Mouse (Mus musculus) erythroblast, adult 5-6 weeks (primary cell): ENCODE results near the gene Tfam. TPM values are rescaled to one million over a fixed set of nuclear protein-coding genes. Genes with fewer than 3 reads are reported as not detected.

Source experiments
- ATAC-seq: replicated peaks from 2 replicates; pipeline ENCODE4 v1.8.0; 2016; ENCODE audit warnings: moderate number of reproducible peaks, mild to moderate bottlenecking, moderate TSS enrichment, inconsistent platforms; ENCODE audit not compliant: poor library complexity, low FRiP score, severe bottlenecking
- total RNA-seq, 2 experiments: library from RNA; stranded (forward) in 1 of 2; stranded (reverse) in 1 of 2; fragments of 150-400 nt in 1 of 2; fragments of 200-764, 138-1000 nt in 1 of 2; gene quantifications; 2 replicates each; pipeline versions ENCODE4 v1.2.3 to v1.2.4; 2015 to 2017; ENCODE audit warnings: low replicate concordance in 2 of 2

The Tfam gene
- 4.0 and 8.4 TPM in 2 replicates for total RNA-seq (2015; ENCODE audit: low replicate concordance)
- 17.6 and 46.9 TPM in 2 replicates for total RNA-seq (2017; ENCODE audit: low replicate concordance)

GRCm38 (mm10) chr10:71238240-71238554, at the start of gene Tfam:
Gene Tfam, minus strand, starts transcription at chr10:71238280.
- ATAC-seq = no peak

DNA sequence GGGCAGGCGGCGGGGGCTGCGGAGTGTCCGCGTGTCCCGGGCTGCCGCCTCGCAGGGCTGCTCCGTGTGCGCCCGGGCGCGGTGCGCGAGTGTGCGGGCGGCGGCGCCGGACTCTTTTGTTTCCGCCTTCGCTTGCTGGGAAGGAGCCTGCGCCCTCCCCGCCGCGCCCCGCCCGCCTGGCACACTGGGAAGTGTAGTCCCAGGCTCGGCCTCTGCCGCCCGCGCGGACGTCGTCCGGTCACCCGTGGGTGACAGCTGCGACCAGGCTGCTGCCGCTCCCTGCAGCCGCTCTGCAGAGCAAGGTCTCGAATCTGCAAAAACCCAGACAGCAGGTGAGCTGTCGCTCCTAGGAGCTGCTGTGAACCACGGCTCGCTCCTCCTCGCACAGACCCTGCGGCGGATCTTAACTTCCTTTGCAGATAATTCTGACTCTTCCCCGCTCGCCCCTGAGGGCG, 47.1 kb upstream of the Tfam start, which contains the start of gene Ube2d1:
Gene Ube2d1 (minus strand): TSS at position 137 of the 455 bp plus-strand sequence.
- no peak for ATAC-seq

- ATAC-seq = no peak
Observed at GRCm38 (mm10) chr10:71284511-71285125, 46.5 kb upstream of the Tfam start.

GRCm38 (mm10) chr10:71284131-71284510, 46.0 kb upstream of the Tfam start:
- no peak for ATAC-seq

DNA sequence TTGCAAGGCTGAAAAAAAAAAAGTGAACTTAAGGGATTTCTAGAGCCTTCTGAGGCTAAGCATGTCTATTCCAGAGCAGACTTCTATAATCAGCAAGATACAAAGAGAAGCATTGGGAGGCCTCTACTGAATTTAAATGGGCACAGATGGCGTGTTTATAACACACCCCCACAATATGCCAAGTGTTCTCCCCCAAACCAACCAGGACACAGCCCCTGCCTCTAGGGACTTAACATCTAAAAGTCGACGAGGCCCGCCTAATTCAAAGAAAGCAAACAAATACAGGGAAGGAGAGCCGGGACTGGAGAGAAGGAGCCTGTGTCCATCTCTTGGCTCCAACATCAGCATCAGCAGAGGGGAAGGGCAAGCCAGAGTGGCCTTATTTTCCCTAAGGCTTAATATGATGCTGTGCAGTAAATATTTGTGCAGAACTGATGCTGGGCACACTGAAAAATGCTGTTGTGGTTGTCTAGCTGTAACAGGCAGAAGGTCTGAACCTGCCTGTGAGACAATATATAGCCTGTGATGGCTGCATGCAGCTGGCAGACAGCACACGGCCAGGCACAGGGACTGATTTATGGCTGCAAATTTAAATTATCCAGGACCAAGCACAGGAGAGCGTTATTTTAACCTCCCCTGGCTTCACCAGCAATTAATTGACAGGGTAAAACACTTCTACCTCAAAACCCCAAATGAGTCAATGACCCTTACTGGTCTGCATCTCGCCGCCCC, 35.1 kb upstream of the Tfam start:
- ATAC-seq = no peak

DNA sequence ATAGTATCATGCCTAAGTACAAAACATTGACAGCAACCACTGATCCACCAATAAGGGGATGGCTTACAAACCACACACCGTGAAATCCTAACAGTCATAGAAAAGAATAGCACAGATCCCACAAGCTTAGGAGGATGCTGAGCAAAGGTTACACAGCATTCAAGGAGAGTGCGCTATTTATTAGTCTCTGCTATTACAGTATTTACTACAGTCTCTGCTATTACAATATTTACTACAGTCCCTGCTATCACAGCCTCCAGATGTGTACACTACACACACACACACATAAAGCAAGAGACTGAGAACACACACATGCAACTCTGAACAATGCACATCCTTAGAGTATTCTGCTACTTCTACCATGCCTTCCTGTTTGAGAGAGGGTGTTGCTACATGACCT, 29.9 kb upstream of the Tfam start:
- ATAC-seq = no peak

GRCm38 (mm10) chr10:71267511-71267910, 29.4 kb upstream of the Tfam start:
- ATAC-seq = no peak

DNA sequence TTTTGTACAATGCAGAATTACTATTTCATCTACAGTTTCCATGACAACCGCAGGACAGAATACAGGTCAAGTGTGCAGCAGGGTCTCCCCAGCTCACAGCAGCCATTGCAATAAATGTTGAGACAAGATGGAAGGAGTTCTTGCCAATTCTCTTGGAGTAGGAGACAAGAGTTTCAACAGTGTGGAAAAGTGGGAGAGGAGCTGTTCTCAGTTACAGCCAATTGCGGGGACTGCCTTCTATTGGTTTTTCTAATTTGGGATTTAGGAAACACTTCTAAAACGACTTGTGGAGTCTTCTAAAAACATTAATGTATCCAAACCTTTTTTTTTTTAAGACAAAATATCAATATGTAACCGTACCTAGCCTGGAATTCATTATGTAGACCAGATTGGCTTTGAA, 27.0 kb upstream of the Tfam start:
- ATAC-seq = no peak

DNA sequence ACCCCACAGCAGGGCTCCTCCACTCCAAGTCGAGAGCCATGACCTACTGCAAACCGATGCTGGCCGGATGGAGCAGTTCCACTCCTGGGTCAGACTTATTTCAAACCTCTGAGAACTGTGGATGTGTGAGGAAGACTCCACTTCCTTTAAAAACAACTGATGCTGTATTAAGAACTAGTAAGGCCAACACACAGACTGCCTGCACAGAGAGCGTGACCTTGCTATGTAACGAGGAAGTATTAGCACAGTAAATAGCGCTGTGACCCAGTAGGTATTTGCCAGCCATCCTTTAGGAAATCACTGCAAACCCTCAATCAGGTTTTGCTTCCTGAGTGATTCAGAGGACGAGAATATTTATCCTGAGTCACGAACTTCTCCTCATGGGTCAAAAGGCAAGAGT, 23.6 kb upstream of the Tfam start:
- ATAC-seq = no peak

- no peak for ATAC-seq
Observed at GRCm38 (mm10) chr10:71258943-71259342, 20.9 kb upstream of the Tfam start.

- ATAC-seq = no peak
Observed at GRCm38 (mm10) chr10:71258516-71258915, 20.4 kb upstream of the Tfam start.

DNA sequence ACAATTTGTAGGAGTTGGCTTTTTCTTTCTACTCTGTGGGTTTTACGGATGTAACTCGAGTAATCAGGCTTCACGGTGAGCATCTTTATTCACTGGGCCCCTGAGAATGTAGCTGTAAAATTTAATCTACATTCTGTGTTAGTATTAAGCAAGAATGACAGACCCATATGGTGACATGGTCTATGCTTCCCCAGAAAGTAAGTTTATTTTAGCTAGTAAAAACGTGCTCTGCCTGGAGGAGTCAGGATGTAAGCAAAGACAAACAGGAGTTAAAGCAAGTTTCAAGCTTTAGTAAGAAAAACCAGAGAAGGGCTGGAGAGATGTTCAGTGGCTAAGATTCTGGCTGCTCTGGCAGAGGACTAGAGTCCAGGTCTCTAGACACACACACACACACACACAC, 15.1 kb upstream of the Tfam start:
- no peak for ATAC-seq

- no peak for ATAC-seq
Observed at GRCm38 (mm10) chr10:71252421-71252820, 14.3 kb upstream of the Tfam start.

GRCm38 (mm10) chr10:71251846-71252245, 13.8 kb upstream of the Tfam start:
- no peak for ATAC-seq

GRCm38 (mm10) chr10:71251256-71251655, 13.2 kb upstream of the Tfam start:
- ATAC-seq = no peak

- no peak for ATAC-seq
Observed at GRCm38 (mm10) chr10:71250472-71250871, 12.4 kb upstream of the Tfam start.

GRCm38 (mm10) chr10:71249086-71249880, 11.2 kb upstream of the Tfam start:
- ATAC-seq = no peak

DNA sequence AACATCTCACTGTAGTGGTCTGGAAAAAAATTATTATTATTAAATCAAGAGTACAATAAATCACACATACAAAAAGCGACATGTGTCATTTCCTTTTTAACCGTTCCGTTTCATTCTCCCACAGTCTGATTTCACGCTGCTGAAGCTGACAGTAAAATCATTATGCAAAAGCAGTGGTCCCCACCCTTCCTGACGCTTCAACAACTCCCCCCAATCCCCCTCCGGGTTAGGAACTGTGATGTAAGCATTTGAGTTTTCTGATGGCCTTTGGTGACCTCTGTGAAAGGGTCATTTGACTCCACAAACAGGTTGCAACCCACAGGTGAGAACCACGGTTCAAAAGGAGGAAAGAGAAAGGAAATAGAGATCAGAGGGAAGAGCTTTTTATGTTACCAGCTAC, 8.9 kb upstream of the Tfam start:
- no peak for ATAC-seq

GRCm38 (mm10) chr10:71239479-71240120, 1.5 kb upstream of the Tfam start:
- ATAC-seq = no peak

GRCm38 (mm10) chr10:71237516-71238239, 402 bp downstream of the Tfam start:
- peak; percentile 98 for ATAC-seq
